Mouse (Mus musculus) layer of hippocampus, postnatal 25 days (tissue): ENCODE measurements around the gene Myh9. TPM values are rescaled to one million over a fixed set of nuclear protein-coding genes. Genes with fewer than 3 reads are reported as not detected.
"Not testable (repeated sequence)": the region's sequence is repeated elsewhere in the genome, so short reads cannot be mapped to it uniquely, and the experiment has no call there.

Source experiments
- DNase-seq, 2 experiments: peaks; one replicate each; pipeline ENCODE4 v3.0.0; 2022; ENCODE audit warnings: mixed read lengths in 2 of 2, low spot score in 1 of 2; ENCODE audit errors: extremely low spot score in 1 of 2
- total RNA-seq, 2 experiments: library from RNA; stranded (reverse); gene quantifications; 2 replicates each; pipeline ENCODE4 v1.2.3; 2021

Myh9 gene
- total RNA-seq, 2 experiments from 2014 or later: 75.0 to 90.2 TPM

GRCm38 (mm10) chr15:77728739-77729138 is 113.2 kb downstream of the Myh9 start, which contains the start of gene Apol9b:
TSS of gene Apol9b (plus strand) at chr15:77729039.
- DNase-seq: not testable (repeated sequence)

DNA sequence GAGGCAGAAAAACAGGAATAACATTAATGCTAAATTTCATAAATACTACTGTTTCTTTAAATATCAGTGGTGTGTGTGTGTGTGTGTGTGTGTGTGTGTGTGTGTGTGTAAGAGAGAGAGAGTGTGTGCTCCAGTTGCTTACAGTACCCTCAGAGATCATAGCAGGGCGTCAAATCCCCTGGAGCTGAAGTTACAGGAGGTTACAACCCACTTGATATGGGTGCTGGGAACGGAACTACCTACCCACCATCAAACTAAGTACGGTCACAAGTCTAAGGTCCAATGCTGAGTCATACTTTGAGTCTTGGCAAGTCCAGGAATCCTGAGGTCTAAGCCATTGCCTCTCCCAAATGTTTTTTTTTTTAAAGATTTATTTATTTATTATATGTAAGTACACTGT is 114.2 kb downstream of the Myh9 start:
- DNase-seq: not testable (repeated sequence)

DNA sequence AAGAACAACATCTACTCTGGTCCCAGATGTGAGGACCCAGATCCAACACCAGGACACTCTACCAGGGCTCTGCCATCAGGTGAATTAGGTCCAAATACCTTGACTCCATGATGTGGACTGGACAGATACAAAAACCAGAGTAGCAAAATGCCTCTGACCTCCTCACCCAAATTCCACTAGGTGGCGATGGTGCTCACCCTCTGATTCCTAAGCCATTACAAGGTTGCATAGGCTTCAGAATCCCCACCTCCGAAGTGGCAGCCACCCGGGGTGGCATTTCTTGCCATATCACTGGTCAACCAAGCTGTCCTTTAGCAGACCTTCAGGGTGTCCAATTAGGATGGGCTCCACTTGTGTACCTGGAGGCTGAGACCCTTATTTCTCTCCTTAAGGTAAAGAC is 114.8 kb downstream of the Myh9 start:
- DNase-seq: not testable (repeated sequence)

- not testable (repeated sequence) for DNase-seq
Observed at GRCm38 (mm10) chr15:77725393-77726020, 116.5 kb downstream of the Myh9 start.

DNA sequence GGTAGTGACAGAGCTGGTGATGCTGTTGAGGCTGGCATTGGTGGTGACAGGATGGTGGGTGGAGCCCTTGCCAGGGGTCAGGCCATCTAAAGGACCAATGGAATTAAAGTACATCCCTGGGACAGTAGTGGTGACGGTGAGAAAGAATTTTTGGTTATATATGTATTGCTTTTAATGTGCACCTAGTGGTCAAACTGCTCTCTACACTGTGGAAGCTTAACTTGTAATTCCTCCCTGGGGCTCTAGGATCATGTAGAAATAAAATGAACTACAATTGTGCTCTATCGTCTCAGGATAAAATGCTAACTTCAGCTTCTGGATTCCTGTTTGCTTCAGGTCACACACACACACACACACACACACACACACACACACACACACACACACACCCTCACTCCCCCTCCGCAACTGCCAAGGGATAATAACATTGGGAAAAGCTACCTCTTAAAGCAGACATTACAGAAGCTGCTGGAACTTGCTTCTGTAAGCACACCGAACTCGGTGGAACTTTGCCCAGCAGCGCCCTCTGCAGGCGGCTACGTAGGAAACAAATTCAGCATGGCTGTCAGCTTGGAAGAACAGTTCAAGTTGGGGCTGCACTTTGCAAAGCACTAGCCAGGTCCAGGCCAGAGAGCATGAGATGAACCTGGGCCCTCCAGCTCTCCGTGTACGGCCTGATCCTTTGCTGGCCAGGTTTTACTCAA is 117.6 kb downstream of the Myh9 start:
- not testable (repeated sequence) for DNase-seq

- not testable (repeated sequence) for DNase-seq
Observed at GRCm38 (mm10) chr15:77721509-77721908, 120.5 kb downstream of the Myh9 start.

DNA sequence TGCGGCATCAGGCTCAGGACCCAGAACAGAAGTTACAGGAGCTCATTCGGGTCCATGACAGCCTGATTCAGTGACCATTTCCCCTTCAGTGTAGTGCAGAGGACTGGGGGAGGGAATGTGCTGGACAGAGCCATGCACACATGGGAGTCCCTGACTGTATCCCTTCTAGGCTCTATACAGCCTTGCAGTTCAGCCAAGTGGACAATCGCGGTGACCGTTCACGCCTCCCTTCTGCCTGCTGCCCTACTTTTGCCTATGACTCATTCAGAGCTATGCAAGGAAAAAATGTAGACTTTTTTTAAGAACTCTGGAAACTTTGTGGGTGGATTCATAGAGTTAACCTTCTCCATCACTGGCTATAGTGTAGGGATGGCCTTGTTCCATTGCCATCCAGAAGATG is 123.7 kb downstream of the Myh9 start:
- DNase-seq: not testable (repeated sequence)

Other genes starting within 250 kb of the Myh9 start
- under 1 TPM in 1 of 2 experiments, not detected in 1; 0.10 TPM for gene Apol10b, start 246.1 kb downstream of the Myh9 start, total RNA-seq
- gene Gm36245, start 242.9 kb downstream of the Myh9 start, total RNA-seq: not detected
- gene Apol11b, start 198.9 kb downstream of the Myh9 start, total RNA-seq: not detected
- not detected for gene Apol7e, start 143.3 kb downstream of the Myh9 start, total RNA-seq
- gene Apol9b, start 113.1 kb downstream of the Myh9 start, total RNA-seq: not detected
- 1 to 10 TPM; 4.0 to 4.8 TPM for gene Apol8, start 85.2 kb downstream of the Myh9 start, total RNA-seq
- gene Txn2, start 86.8 kb upstream of the Myh9 start, total RNA-seq: 100 to 1,000 TPM; 115 to 140 TPM
- 10 to 100 TPM; 11.0 to 13.4 TPM for gene Foxred2, start 114.5 kb upstream of the Myh9 start, total RNA-seq
- gene Eif3d, start 128.6 kb upstream of the Myh9 start, total RNA-seq: 100 to 1,000 TPM in 1 of 2 experiments, 10 to 100 TPM in 1; 91.1 to 109 TPM